Mouse (Mus musculus) ES-E14 (cell line): ENCODE measurements at regions not wholly inside any gene's neighbourhood (a gene's known extent, or its start where the extent isn't known, plus 50 kb on each side); places are given as distances from the start of the nearest gene placed in this dataset.

Experiments used
- DNase-seq: peaks from one replicate; pipeline ENCODE4 v3.0.0-alpha.2; 2013; ENCODE audit warnings: low read depth, low spot score
- H3K27ac ChIP-seq: 2 replicates; pipeline ENCODE4 v1.5.1; 2012; ENCODE audit warnings: low read depth, mild to moderate bottlenecking, low read length, moderate library complexity, mixed read lengths; ENCODE audit not compliant: poor library complexity, insufficient read depth, severe bottlenecking
- H3K36me3 ChIP-seq: 2 replicates; pipeline ENCODE4 v1.6.1; 2012; ENCODE audit warnings: mild to moderate bottlenecking, low read length, moderate library complexity, mixed read lengths; ENCODE audit not compliant: control insufficient read depth, poor library complexity, insufficient read depth, severe bottlenecking
- H3K4me1 ChIP-seq, 2 experiments: fragments of 150-350 bp in 1 of 2; sonication (generic) in 1 of 2; 2 replicates each; pipeline ENCODE4 v1.6.1; 2012; ENCODE audit warnings: low read length in 2 of 2, mild to moderate bottlenecking in 1 of 2, mixed read lengths in 1 of 2; ENCODE audit not compliant: control insufficient read depth in 2 of 2, insufficient read depth in 2 of 2, poor library complexity in 1 of 2
- H3K4me3 ChIP-seq, 2 experiments: fragments of 150-350 bp in 1 of 2; sonication (generic) in 1 of 2; 2 replicates each; pipeline ENCODE4 v1.5.1; 2012; ENCODE audit warnings: low read length in 2 of 2, low read depth in 1 of 2, mild to moderate bottlenecking in 1 of 2, mixed read lengths in 1 of 2; ENCODE audit not compliant: insufficient read depth in 1 of 2, poor library complexity in 1 of 2, severe bottlenecking in 1 of 2
- H3K9ac ChIP-seq: 2 replicates; pipeline ENCODE4 v1.6.1; 2012; ENCODE audit warnings: low read depth, mild to moderate bottlenecking, low read length, mixed read lengths; ENCODE audit not compliant: poor library complexity, insufficient read depth, severe bottlenecking
- H3K9me3 ChIP-seq: fragments of 150-350 bp; sonication (generic); 2 replicates; pipeline ENCODE4 v1.6.1; 2012; ENCODE audit warnings: low read depth, mild to moderate bottlenecking, low read length; ENCODE audit not compliant: control insufficient read depth, insufficient read depth
- CHD2 ChIP-seq: IDR thresholded peaks from 2 replicates; pipeline ENCODE4 v1.6.1; 2014; ENCODE audit warnings: mild to moderate bottlenecking, low read depth, low read length, inconsistent platforms
- HCFC1 ChIP-seq: IDR thresholded peaks from 2 replicates; pipeline ENCODE4 v1.6.1; 2012; ENCODE audit warnings: low read length, inconsistent platforms, borderline replicate concordance; ENCODE audit not compliant: insufficient read depth
- MAFK ChIP-seq: IDR thresholded peaks from 2 replicates; pipeline ENCODE4 v1.6.1; 2014; ENCODE audit warnings: mild to moderate bottlenecking, low read depth, low read length, inconsistent platforms; ENCODE audit not compliant: insufficient read depth
- ZC3H11A ChIP-seq: IDR thresholded peaks from 2 replicates; pipeline ENCODE4 v1.6.1; 2012; ENCODE audit warnings: low read depth, mild to moderate bottlenecking, inconsistent platforms, low read length, borderline replicate concordance
- ZNF384 ChIP-seq: IDR thresholded peaks from 2 replicates; pipeline ENCODE4 v1.6.1; 2012; ENCODE audit warnings: low read depth, low read length, inconsistent platforms
- in situ Hi-C, 2 experiments: fragments of 600-800 bp; cut with MboI; formaldehyde crosslinking; loops; one replicate each; pipeline ENCODE4 v1.15.1; 2025; ENCODE audit warnings: low sequenced_read_pairs in 2 of 2, inconsistent platforms in 1 of 2; ENCODE audit not compliant: unreplicated experiment in 2 of 2

- H3K4me3 ChIP-seq: no peak overlapping the region
- DNase-seq: no peak
- H3K9ac ChIP-seq: no peak overlapping the region
- no peaks in the 10 kb centered on the region for H3K9me3 ChIP-seq
- H3K4me1 ChIP-seq: no peaks in the 10 kb centered on the region; a peak in 1 of 4 replicates
- in situ Hi-C loops: no loop called here
- no peaks in the 10 kb centered on the region for H3K36me3 ChIP-seq
- TF ChIP-seq HCFC1 (no peak), MAFK (no peak), CHD2 (no peak), ZC3H11A (no peak), ZNF384 (no peak)
- H3K27ac ChIP-seq: no peak overlapping the region
These were observed 79.1 kb downstream of the Foxb1 start for GRCm38 (mm10) chr9:69681372-69682213.

DNA sequence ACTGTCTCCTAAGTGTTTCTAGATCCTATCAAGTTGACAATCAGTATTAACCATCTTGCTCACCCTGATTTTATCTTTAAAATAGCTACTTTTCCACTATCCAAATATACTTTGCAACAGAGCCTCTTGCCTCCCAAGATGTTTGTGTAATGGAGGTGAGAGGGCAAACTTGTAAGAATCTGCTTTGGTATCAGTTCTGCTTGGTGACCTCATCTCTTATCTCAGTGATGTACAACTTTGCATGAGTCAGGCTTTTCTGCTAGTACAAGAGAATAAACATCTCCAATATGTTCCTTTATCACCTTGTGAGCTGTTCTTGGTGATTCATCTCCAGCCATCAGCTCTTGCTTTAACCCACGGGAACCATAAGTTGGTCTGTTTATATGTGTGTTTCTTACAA lies 82.1 kb downstream of the Foxb1 start:
- Histone ChIP-seq H3K9ac (no peak overlapping the region), H3K4me1 (no peaks in the 10 kb centered on the region; a peak in 1 of 4 replicates), H3K36me3 (no peaks in the 10 kb centered on the region), H3K27ac (no peak overlapping the region), H3K4me3 (no peak overlapping the region), H3K9me3 (no peaks in the 10 kb centered on the region)
- in situ Hi-C loops: no loop called here
- no peak for DNase-seq
- TF ChIP-seq ZNF384: no peak
- TF ChIP-seq HCFC1: no peak
- TF ChIP-seq MAFK: no peak
- no peak for TF ChIP-seq ZC3H11A
- no peak for TF ChIP-seq CHD2

- TF ChIP-seq MAFK: no peak
- TF ChIP-seq HCFC1: no peak
- TF ChIP-seq CHD2: no peak
- TF ChIP-seq ZNF384: no peak
- no peak for TF ChIP-seq ZC3H11A
- Histone ChIP-seq H3K4me3 (no peak overlapping the region), H3K4me1 (peaks cover 0 to 3% of the 10 kb centered on the region in 2 experiments; a peak in 2 of 4 replicates), H3K36me3 (no peaks in the 10 kb centered on the region), H3K27ac (no peak overlapping the region), H3K9ac (no peak overlapping the region), H3K9me3 (no peaks in the 10 kb centered on the region)
- DNase-seq: no peak
- in situ Hi-C loops: no loop called here
These were observed 87.2 kb downstream of the Foxb1 start for GRCm38 (mm10) chr9:69673463-69674105.

GRCm38 (mm10) chr9:69672657-69673462 lies 87.9 kb downstream of the Foxb1 start:
- H3K4me3 ChIP-seq: no peak overlapping the region
- TF ChIP-seq HCFC1: no peak
- no peak for TF ChIP-seq CHD2
- no peak for TF ChIP-seq MAFK
- TF ChIP-seq ZNF384: no peak
- no peak for TF ChIP-seq ZC3H11A
- no peak overlapping the region for H3K9ac ChIP-seq
- H3K27ac ChIP-seq: no peak overlapping the region
- in situ Hi-C loops: no loop called here
- H3K9me3 ChIP-seq: no peaks in the 10 kb centered on the region
- no peak for DNase-seq
- H3K4me1 ChIP-seq: peaks cover 0 to 6% of the 10 kb centered on the region in 2 experiments; a peak in 2 of 4 replicates
- H3K36me3 ChIP-seq: no peaks in the 10 kb centered on the region
